Mouse (Mus musculus) heart, embryonic 12.5 days (tissue): ENCODE results near the gene Gm28102. TPM values are rescaled to one million over a fixed set of nuclear protein-coding genes. Genes with fewer than 3 reads are reported as not detected.
"Not testable (repeated sequence)": the region's sequence is repeated elsewhere in the genome, so short reads cannot be mapped to it uniquely, and the experiment has no call there.

Source experiments
- ATAC-seq: fragments of 200-750 bp; cut with Nextera tagmentation; 2 replicates; pipeline ENCODE4 v1.8.0; 2017; ENCODE audit warnings: moderate TSS enrichment, moderate library complexity; ENCODE audit not compliant: insufficient number of reproducible peaks, low FRiP score
- H3K27ac ChIP-seq: fragments of 300-500 bp; sonication (generic); 2 replicates; pipeline ENCODE4 v1.5.1; 2016; ENCODE audit warnings: mild to moderate bottlenecking, moderate library complexity; ENCODE audit not compliant: poor library complexity, severe bottlenecking
- H3K27me3 ChIP-seq: fragments of 300-500 bp; sonication (generic); replicated peaks from 2 replicates; pipeline ENCODE4 v1.6.1; 2016; ENCODE audit warnings: mild to moderate bottlenecking, moderate library complexity
- H3K36me3 ChIP-seq: fragments of 300-500 bp; sonication (generic); 2 replicates; pipeline ENCODE4 v1.6.1; 2016; ENCODE audit warnings: mild to moderate bottlenecking, moderate library complexity
- H3K4me1 ChIP-seq: fragments of 300-500 bp; sonication (generic); replicated peaks from 2 replicates; pipeline ENCODE4 v1.6.1; 2016; ENCODE audit warnings: mild to moderate bottlenecking
- H3K4me2 ChIP-seq: fragments of 300-500 bp; sonication (generic); 2 replicates; pipeline ENCODE4 v1.6.1; 2016; ENCODE audit warnings: mild to moderate bottlenecking, moderate library complexity
- H3K4me3 ChIP-seq: fragments of 300-500 bp; sonication (generic); 2 replicates; pipeline ENCODE4 v1.5.1; 2016; ENCODE audit warnings: mild to moderate bottlenecking
- H3K9ac ChIP-seq: fragments of 300-500 bp; sonication (generic); 2 replicates; pipeline ENCODE4 v1.6.1; 2016; ENCODE audit warnings: mild to moderate bottlenecking, moderate library complexity
- H3K9me3 ChIP-seq: fragments of 300-500 bp; sonication (generic); replicated peaks from 2 replicates; pipeline ENCODE4 v1.6.1; 2016; ENCODE audit warnings: mild to moderate bottlenecking, moderate library complexity
- WGBS: fragments of 180-500 bp; shearing (Covaris S2); methylation state at CpG from one replicate; pipeline ENCODE4 v1.1.7; 2016; 5-methylcytosine and 5-hydroxymethylcytosine counted together
- polyA plus RNA-seq: library from polyadenylated mRNA; unstranded; fragments of >200 nt; fragmentation: Nextera tagmentation; extraction: Ambion mirVana; gene quantifications from 2 replicates; pipeline ENCODE4 v1.2.1, GENCODE M21; 2016

The Gm28102 gene
- polyA plus RNA-seq, result not detected in 2 replicates

DNA sequence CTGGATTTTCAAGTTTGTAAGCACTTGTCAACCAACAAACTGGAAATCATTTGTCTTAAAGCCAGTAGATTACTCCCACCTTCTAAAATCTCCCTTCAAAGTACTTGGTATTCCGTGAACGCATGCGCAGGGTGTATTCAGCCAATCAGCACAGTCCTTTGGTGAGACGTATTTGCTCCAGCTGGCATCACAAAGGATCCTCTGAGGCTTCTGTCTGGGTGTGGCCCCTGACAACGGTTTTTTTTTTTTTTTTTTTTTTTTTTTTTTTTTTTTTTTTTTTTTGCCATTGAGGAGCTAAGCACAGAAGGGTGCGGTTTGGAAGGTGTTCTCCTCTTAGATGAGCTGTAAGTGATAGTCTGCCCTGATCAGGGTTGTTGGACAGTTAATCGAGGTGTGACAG, at the start of gene Gm28102:
Gene Gm28102, plus strand, starts transcription at position 301 of the 400 bp plus-strand sequence.
- not testable (repeated sequence) for H3K9ac ChIP-seq, H3K4me3 ChIP-seq, H3K4me1 ChIP-seq, ATAC-seq, H3K9me3 ChIP-seq, H3K27me3 ChIP-seq, H3K36me3 ChIP-seq, H3K27ac ChIP-seq, H3K4me2 ChIP-seq
- no CpG with 5 or more reads among the region's 7 CpGs for WGBS
